ENCODE assay signal across 17 mouse cellular contexts in genomic region chr17:89961431-89961830, GRCm38 (mm10).
"Had no signal": no experiment of that assay in that cellular context is flagged by ENCODE, and none has a peak within 500 bp of the region (broad histone marks: within the 10 kb centered on the region; RNA-seq: fewer than 3 reads in every experiment).

No protein-coding gene starts in this region.

- DNase-seq: gastrocnemius, postnatal 14 days; gastrocnemius, postnatal 36 days; heart, adult 11 months; heart, adult 2 months; heart, postnatal 14 days; heart, postnatal 36 days; kidney, adult 11 months; kidney, adult 2 months; kidney, adult 9 months; kidney, postnatal 14 days; kidney, postnatal 36 days; layer of hippocampus, postnatal 36 days; left cerebral cortex, postnatal 4 days; lung, adult 18-20 months had no signal

- ATAC-seq: hindbrain, postnatal 0 days; intestine, embryonic 16.5 days; liver, embryonic 12.5 days had no signal
